Mouse (Mus musculus) limb, embryonic 15.5 days (tissue): Measurements from ENCODE around the gene Wdr34. TPM values are rescaled to one million over a fixed set of nuclear protein-coding genes. Genes with fewer than 3 reads are reported as not detected.
"Not testable (repeated sequence)": the region's sequence is repeated elsewhere in the genome, so short reads cannot be mapped to it uniquely, and the experiment has no call there.

Experiments used
- ATAC-seq: fragments of 200-750 bp; cut with Nextera tagmentation; 2 replicates; pipeline ENCODE4 v1.8.0; 2017; ENCODE audit warnings: low read depth, moderate TSS enrichment; ENCODE audit not compliant: insufficient number of reproducible peaks, low FRiP score, low TSS enrichment
- H3K27ac ChIP-seq: fragments of 300-500 bp; sonication (generic); 2 replicates; pipeline ENCODE4 v1.5.1; 2015; ENCODE audit warnings: moderate library complexity, mild to moderate bottlenecking, inconsistent platforms
- H3K27me3 ChIP-seq: fragments of 300-500 bp; sonication (generic); 2 replicates; pipeline ENCODE4 v1.6.1; 2015; ENCODE audit warnings: inconsistent platforms
- H3K36me3 ChIP-seq: fragments of 300-500 bp; sonication (generic); 2 replicates; pipeline ENCODE4 v1.6.1; 2015; ENCODE audit warnings: inconsistent platforms
- H3K4me1 ChIP-seq: fragments of 300-500 bp; sonication (generic); 2 replicates; pipeline ENCODE4 v1.6.1; 2015; ENCODE audit warnings: inconsistent platforms
- H3K4me2 ChIP-seq: fragments of 300-500 bp; sonication (generic); 2 replicates; pipeline ENCODE4 v1.6.1; 2015; ENCODE audit warnings: mild to moderate bottlenecking, inconsistent platforms
- H3K4me3 ChIP-seq: fragments of 300-500 bp; sonication (generic); 2 replicates; pipeline ENCODE4 v1.5.1; 2015; ENCODE audit warnings: mild to moderate bottlenecking, inconsistent platforms
- H3K9ac ChIP-seq: fragments of 300-500 bp; sonication (generic); 2 replicates; pipeline ENCODE4 v1.6.1; 2015; ENCODE audit warnings: inconsistent platforms
- H3K9me3 ChIP-seq: fragments of 300-500 bp; sonication (generic); 2 replicates; pipeline ENCODE4 v1.6.1; 2016; ENCODE audit warnings: inconsistent platforms
- WGBS: fragments of 180-500 bp; shearing (Covaris S2); methylation state at CpG from one replicate; pipeline ENCODE4 v1.1.7; 2015; 5-methylcytosine and 5-hydroxymethylcytosine counted together
- polyA plus RNA-seq: library from polyadenylated mRNA; unstranded; fragments of >200 nt; fragmentation: Nextera tagmentation; extraction: Ambion mirVana; gene quantifications from 2 replicates; pipeline ENCODE4 v1.2.1, GENCODE M21; 2015

The Wdr34 gene
- polyA plus RNA-seq, 1 experiment from 2014 or later = 37.0 TPM

DNA sequence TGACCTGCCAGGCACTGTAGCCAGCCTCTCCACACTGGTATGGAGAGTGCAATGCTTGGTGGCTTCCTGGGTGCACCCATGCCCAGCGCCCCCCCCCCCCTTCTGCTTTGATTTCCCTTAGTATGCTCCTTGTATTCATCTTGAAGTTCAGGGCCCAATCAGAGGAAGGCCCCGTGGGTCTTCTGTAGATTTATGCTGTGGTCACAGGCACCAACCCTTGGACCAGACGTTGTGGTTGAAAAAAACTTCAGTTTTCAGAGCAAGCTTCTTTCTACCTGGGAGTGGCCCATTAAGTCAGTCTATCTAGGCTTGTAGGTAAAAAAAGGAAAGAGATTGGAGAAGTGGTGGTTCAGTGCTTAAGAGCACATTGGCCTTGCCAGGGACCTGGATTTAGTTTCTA lies 15.1 kb upstream of the Wdr34 start:
- peak overlapping the region; percentile 85 for H3K4me2 ChIP-seq
- H3K9ac ChIP-seq = no peak overlapping the region
- 3% methylated on average over 3 of the region's 3 CpGs for WGBS
- no peaks in the 10 kb centered on the region for H3K9me3 ChIP-seq
- H3K36me3 ChIP-seq = peaks cover 6% of the 10 kb centered on the region; the same call in 1 of the 2 replicates
- H3K4me3 ChIP-seq = peak overlapping the region; percentile 53
- H3K27me3 ChIP-seq = no peaks in the 10 kb centered on the region
- no peak for ATAC-seq
- H3K27ac ChIP-seq = peak overlapping the region; percentile 91
- peaks cover 42% of the 10 kb centered on the region for H3K4me1 ChIP-seq

DNA sequence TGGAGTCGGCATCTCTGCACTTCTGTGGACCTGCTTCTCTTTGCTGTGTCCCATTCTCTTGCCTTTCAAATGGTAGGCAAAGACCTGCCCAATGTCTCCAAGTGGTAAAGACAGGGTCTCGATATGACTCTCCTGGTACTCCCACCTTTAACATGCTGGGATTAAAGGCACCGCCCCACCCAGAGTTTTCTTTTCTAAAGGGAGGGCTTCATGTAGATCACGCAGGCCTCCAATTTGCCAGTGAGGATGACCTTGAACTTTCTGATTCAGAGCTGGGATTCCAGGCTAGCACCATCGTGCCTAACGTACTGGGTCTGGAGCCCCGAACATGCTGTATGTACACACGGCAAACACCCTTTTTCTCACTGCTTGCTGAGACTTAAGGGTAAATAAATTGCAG lies 14.6 kb upstream of the Wdr34 start:
- H3K4me1 ChIP-seq = peaks cover 40% of the 10 kb centered on the region
- H3K27ac ChIP-seq = peak overlapping the region; percentile 91
- peak overlapping the region; percentile 85 for H3K4me2 ChIP-seq
- H3K27me3 ChIP-seq = no peaks in the 10 kb centered on the region
- no peaks in the 10 kb centered on the region for H3K9me3 ChIP-seq
- no peak for ATAC-seq
- peak overlapping the region; percentile 41 for H3K9ac ChIP-seq
- WGBS = 5% methylated on average over 8 of the region's 8 CpGs
- H3K4me3 ChIP-seq = peak overlapping the region; percentile 53
- peaks cover under 1% of the 10 kb centered on the region; the same call in 1 of the 2 replicates for H3K36me3 ChIP-seq

DNA sequence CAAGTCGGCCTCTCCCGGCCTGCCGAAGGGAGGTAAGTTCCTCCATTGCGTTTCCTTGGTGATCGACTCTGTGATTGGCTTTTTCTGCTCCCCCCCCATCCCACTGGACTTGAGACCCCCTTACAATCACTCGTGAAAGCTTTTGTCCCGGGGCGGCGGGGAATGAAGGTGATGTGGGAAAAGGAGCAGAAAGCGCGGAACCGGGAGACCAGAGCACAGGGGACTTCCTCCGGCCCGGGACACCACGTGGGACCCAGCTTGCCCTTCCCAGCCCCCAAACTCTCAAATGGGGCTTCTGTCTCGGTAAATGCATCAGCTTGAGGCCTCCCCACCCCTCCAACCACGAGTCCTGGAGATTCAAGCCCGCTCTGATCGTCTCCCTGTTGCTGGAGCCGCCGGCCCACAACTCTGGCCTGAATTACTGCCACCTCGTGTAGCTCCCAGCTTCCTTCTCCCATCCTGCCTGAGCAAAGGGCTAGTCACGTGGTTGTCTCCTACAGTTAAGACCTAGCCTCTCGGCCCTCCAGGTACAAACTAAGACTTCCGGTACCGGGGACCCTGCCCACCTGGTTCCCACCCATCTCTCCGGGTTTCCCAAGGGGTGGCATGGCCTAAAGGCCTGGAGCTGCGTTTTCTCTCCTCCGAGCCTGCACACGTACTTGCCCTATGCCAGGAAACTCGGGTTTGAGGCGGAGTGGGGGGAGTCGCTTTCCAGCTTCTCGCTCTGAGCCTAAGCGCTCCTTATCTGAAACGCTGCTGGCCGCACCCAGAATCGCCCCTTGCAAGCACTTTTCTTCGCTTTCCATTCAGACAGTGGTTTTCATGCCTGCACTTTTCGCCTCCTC lies 13.8 kb upstream of the Wdr34 start:
- Histone ChIP-seq H3K9ac (peak overlapping the region; percentile 41), H3K36me3 (no peaks in the 10 kb centered on the region), H3K4me2 (peak overlapping the region; percentile 85), H3K27me3 (no peaks in the 10 kb centered on the region), H3K27ac (peak overlapping the region; percentile 91), H3K9me3 (no peaks in the 10 kb centered on the region), H3K4me1 (peaks cover 34% of the 10 kb centered on the region), H3K4me3 (peak overlapping the region; percentile 53)
- WGBS = 0% methylated on average over 40 of the region's 40 CpGs
- ATAC-seq = no peak

DNA sequence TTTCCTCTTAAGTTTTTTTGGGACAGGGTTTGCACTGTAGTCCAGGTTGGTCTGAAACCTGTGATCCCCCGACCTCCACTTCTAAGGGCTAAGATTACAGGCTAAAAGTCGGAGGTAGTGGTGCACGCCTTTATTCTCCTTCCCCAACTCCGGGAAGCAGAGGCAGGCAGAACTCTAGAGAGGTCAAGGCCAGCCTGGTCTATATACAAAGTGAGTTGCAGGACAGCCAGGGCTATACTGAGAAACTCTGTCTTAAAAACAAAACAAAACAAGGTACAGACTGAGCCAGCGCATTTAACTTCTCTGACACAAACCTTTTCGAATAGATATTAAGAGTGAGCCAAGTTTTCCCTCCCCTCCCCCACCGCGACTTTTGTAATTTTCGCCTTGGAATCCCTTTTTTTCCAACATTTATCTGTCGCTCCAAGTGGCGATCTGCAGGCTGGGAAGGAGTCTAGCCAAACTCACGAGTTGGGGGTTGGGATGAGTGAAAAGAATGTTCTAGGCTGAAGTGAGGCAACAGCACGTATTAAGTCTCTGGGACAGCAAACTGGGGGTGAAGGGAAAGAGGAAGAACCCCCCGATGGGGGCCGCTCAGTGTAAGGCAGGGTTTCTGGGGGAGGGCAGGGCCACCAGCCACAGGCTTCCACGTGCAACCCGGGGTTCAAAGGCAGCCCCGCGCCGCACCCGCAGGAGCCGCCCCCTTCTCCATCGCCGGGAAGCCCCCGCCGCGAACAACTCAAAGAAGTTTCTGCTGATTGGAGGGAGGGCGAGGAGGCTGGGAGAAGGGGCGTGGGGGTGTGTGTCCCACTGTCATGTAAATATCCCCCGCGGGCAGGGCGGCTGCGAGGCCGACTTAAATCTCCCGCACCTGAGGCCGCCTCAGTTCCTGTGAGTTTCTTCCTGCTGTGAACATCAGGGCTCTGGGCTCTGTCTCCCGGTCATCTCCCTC lies 12.8 kb upstream of the Wdr34 start:
- H3K4me2 ChIP-seq = peak overlapping the region; percentile 85
- H3K4me1 ChIP-seq = peaks cover 34% of the 10 kb centered on the region
- H3K36me3 ChIP-seq = no peaks in the 10 kb centered on the region
- H3K27ac ChIP-seq = peak overlapping the region; percentile 91
- WGBS = 7% methylated on average over 37 of the region's 37 CpGs
- ATAC-seq = peak; percentile 24; the same call in 1 of the 2 replicates
- H3K9ac ChIP-seq = peak overlapping the region; percentile 41
- no peaks in the 10 kb centered on the region for H3K9me3 ChIP-seq
- H3K4me3 ChIP-seq = peak overlapping the region; percentile 53
- H3K27me3 ChIP-seq = no peaks in the 10 kb centered on the region

DNA sequence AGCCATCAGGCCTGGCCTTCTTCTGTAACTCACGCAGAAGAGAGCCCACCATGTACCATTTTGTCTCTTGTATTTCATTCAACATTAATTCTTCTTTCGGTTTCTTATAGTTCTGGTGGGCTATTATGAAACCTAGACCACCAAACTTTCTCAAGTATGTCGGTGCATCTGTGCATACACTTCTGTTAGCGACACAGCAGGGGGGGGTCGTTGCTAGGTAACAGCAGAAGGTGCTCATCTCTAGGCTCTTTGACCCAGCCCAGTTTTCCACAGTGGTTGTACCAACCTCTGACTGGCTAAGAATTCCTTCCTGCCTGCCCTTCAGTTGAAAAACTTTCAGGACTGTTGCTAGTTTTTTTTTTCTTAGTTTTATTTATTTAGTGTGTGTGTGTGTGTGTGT lies 9.7 kb upstream of the Wdr34 start:
- WGBS = 61% methylated on average over 5 of the region's 5 CpGs
- no peak overlapping the region for H3K4me3 ChIP-seq
- H3K36me3 ChIP-seq = no peaks in the 10 kb centered on the region
- no peak for ATAC-seq
- no peak overlapping the region for H3K9ac ChIP-seq
- H3K9me3 ChIP-seq = no peaks in the 10 kb centered on the region
- H3K4me1 ChIP-seq = peaks cover 13% of the 10 kb centered on the region
- no peak overlapping the region for H3K27ac ChIP-seq
- no peaks in the 10 kb centered on the region for H3K27me3 ChIP-seq
- no peak overlapping the region for H3K4me2 ChIP-seq

DNA sequence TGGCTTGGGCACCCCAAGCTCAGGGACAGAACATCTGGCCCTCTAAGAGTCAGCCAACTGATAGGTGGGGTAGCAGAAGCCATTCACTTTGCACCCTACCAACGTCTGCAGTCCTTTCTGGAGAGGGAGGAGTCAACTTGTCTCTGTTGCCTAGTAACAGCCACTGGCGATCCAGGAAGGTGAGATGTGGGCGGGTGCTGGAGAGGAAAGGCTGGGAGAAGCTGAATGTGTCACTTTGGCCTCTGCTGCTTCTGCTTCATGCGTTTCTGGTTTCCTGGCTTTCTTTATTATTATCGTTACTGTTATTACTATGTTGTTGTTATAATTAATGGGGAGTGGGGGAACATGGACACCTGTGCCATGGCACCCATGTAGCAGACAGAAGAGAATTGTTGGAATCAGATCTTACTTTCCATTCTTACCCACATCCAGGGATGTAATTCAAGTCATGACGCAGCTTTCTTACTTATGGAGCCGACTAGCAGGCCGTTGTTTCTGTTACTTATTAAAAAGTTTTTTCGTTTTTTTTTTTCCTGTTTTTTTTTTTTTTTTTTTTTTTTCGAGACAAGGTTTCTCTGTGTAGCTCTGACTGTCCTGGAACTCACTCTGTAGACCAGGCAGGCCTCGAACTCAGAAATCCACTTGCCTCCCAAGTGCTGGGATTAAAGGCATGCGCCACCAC lies 8.7 kb upstream of the Wdr34 start, which contains the start of gene Set:
TSS of gene Set (plus strand) at position 156 of the 682 bp plus-strand sequence.
- ATAC-seq = no peak
- no peak within 1 kb of the TSS for H3K4me3 ChIP-seq
- H3K4me1 ChIP-seq = 0 out of 2 replicates have a peak, but pooled peaks cover 9% of the 10 kb centered on the region
- no peak within 1 kb of the TSS for H3K9ac ChIP-seq
- no peaks in the 10 kb centered on the region for H3K27me3 ChIP-seq
- no peaks in the 10 kb centered on the region for H3K9me3 ChIP-seq
- 33% methylated on average over 12 of the region's 12 CpGs for WGBS
- no peaks in the 10 kb centered on the region for H3K36me3 ChIP-seq
- H3K4me2 ChIP-seq = no peak within 1 kb of the TSS
- no peak within 1 kb of the TSS for H3K27ac ChIP-seq

DNA sequence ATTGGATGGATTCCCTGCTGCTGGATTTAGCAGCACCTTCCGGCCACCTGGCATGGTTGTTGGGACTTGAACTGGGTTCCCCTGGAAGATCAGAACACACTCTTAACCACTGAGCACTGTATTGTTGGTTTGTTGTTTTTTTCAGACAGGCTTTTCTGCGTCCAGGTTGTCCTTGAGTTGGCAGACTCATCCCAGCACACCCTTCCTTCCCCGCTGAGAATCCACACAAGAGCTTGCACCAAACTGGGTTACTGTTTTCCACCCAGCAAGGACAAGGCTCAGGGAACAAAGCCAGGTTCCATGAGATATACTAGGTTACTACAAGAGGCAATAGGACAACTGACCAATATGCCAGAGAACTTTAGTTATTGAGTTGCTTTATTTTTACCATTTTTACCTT lies 8.1 kb upstream of the Wdr34 start:
- Histone ChIP-seq H3K9ac (no peak overlapping the region), H3K36me3 (no peaks in the 10 kb centered on the region), H3K9me3 (no peaks in the 10 kb centered on the region), H3K27me3 (no peaks in the 10 kb centered on the region), H3K4me3 (no peak overlapping the region), H3K4me2 (no peak overlapping the region), H3K4me1 (0 out of 2 replicates have a peak, but pooled peaks cover 8% of the 10 kb centered on the region), H3K27ac (no peak overlapping the region)
- ATAC-seq = no peak
- WGBS = 81% methylated on average over 3 of the region's 3 CpGs

DNA sequence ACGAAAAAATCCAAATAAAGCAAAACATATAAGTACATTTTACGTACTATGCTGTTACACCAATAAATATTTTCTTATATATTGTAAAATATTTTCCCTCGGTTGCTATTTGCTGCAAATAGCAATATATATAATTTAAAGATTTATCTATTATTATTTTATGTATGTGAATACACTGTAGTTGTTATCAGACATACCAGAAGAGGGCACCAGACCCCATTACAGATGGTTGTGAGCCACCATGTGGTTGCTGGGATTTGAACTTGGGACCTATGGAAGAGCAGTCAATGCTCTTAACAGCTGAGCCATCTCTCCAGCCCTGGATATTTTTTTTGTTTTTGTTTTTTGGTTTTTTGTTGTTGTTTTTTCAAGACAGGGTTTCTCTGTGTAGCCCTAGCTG lies 6.6 kb upstream of the Wdr34 start:
- H3K36me3 ChIP-seq, H3K4me2 ChIP-seq, H3K9ac ChIP-seq, H3K4me1 ChIP-seq, H3K4me3 ChIP-seq, H3K27me3 ChIP-seq, H3K9me3 ChIP-seq, H3K27ac ChIP-seq, ATAC-seq: not testable (repeated sequence)
- 90% methylated on average over 3 of the region's 3 CpGs for WGBS

DNA sequence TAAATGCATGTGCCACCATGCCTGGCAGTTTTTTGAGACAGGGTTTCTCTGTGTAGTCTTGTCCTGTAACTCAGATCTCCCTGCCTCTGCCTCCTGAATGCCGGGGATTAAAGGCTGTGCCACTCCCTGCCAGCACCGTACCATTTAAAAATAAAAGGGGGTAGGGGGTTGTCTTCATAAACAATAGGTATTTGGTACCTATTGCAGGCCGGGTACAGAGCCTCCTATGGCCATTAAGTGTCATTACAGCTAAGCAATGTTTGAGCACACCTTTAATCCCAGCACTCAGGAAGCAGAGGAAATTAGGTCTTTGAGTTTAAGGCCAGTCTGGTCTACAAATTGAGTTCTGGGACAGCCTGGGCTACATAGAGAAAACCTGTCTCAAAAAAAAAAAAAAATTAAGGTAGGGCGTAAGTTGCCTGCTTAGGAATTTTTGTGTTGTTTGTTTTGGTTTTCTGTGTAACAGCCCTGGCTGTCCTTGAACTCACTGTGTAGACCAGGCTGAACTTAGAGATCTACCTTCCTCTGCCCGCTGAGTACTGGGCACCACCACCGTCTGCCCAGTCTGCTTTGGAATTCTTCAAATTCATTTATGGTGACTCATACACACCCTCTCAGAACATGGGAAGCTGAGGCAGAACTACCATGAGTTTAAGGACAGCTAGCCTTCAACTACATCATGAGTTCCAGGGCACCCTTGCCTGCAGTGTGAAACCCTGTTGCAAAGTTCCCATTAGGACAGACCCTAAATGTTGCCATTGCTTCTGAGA lies 3.5 kb upstream of the Wdr34 start:
- no peaks in the 10 kb centered on the region for H3K9me3 ChIP-seq
- 37% methylated on average over 6 of the region's 6 CpGs for WGBS
- no peak overlapping the region for H3K4me3 ChIP-seq
- H3K4me1 ChIP-seq = 0 out of 2 replicates have a peak, but pooled peaks cover 5% of the 10 kb centered on the region
- H3K4me2 ChIP-seq = no peak overlapping the region
- H3K36me3 ChIP-seq = no peaks in the 10 kb centered on the region
- no peaks in the 10 kb centered on the region for H3K27me3 ChIP-seq
- ATAC-seq = no peak
- H3K27ac ChIP-seq = no peak overlapping the region
- H3K9ac ChIP-seq = no peak overlapping the region

DNA sequence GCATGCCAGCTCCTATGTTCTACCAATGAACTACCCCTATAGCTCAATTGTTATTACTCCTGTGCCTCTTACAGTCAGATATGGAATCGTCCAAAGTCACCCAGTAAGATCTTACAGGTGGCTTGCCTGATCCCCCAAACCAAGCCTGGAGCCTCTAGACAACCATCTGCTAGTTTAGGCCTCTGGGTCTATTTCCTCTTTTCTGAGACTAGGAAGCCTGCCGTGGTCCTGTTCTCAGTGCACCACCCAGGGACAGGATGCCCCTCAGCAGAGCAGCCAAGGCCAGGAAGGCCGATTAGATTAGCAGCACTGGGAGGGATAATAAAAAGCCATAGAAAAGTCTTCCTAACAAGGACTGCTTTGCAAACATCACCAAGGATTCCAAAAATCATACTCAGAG lies 1.1 kb upstream of the Wdr34 start:
- no peak overlapping the region for H3K27ac ChIP-seq
- 0 out of 2 replicates have a peak, but pooled peaks cover 5% of the 10 kb centered on the region for H3K4me1 ChIP-seq
- no peaks in the 10 kb centered on the region for H3K9me3 ChIP-seq
- no peak overlapping the region for H3K4me3 ChIP-seq
- H3K27me3 ChIP-seq = no peaks in the 10 kb centered on the region
- WGBS = 85% methylated on average over 3 of the region's 3 CpGs
- peaks cover 7% of the 10 kb centered on the region; the same call in 1 of the 2 replicates for H3K36me3 ChIP-seq
- H3K9ac ChIP-seq = no peak overlapping the region
- no peak overlapping the region for H3K4me2 ChIP-seq
- no peak for ATAC-seq

DNA sequence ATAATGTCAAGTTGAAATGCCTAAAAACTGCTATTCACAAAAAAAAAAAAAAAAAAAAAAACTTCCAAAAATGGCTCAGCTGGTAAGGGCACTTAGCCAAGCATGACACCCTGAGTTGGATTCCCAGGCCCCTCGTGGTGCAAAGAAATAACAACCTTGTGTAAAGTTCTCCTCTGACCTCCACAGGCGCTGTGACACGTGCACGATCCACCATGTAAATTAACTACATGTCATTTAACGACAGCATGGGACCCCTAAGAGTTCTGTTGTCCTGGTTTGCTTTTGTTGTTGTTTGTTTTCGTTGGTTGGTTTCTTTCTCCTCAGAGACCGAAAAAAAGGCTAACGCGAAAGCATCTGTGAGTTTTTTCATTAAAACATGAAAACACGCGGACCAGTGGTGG lies 580 bp downstream of the Wdr34 start:
- Histone ChIP-seq H3K9me3 (no peaks in the 10 kb centered on the region), H3K27ac (peak overlapping the region; percentile 93; the same call in 1 of the 2 replicates), H3K9ac (peak overlapping the region; percentile 65)

More for the DNA sequence above, 580 bp downstream of the Wdr34 start:
- Histone ChIP-seq H3K4me2 (peak overlapping the region; percentile 69), H3K36me3 (peaks cover 10% of the 10 kb centered on the region), H3K4me3 (peak overlapping the region; percentile 73), H3K4me1 (0 out of 2 replicates have a peak, but pooled peaks cover 5% of the 10 kb centered on the region), H3K27me3 (no peaks in the 10 kb centered on the region)
- 47% methylated on average over 11 of the region's 11 CpGs for WGBS
- ATAC-seq = no peak
